Mouse (Mus musculus): Measurements from ENCODE around the gene Tenm2. TPM values are rescaled to one million over a fixed set of nuclear protein-coding genes. Genes with fewer than 3 reads are reported as not detected.

The Tenm2 gene
- total and polyA plus RNA-seq, 3 experiments = not detected

DNA sequence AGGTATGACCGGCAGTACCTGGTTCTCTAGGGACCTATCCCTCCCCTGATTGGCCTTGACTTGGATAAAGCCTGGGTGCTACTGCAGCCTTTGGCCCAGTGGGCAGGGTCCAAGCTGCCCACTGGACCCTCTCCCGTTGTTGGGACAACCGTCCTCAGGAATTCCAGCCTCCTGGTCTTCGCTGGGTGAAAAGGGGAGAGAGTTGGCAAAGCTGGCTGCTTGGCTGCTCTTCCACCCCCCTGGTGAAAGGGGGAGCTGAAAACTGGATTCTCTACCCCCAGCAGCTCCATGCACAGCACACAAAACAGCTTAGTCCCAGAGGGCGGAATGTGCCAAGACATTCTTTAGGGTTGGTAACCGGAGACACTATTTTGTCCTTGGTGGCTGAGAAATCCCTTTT, 1259.3 kb downstream of the Tenm2 start:
- Histone ChIP-seq H3K9ac (ENCODE audit: control insufficient read depth, low read depth, low read length, poor library complexity, severe bottlenecking) (no peak overlapping the region), H3K27ac (ENCODE audit: control insufficient read depth, low read depth, low read length) (no peak overlapping the region), H3K4me1 (ENCODE audit: control insufficient read depth in 1 of 2, insufficient read depth in 2 of 2, low read length in 2 of 2) (no peaks in the 10 kb centered on the region), H3K27me3 (ENCODE audit: control insufficient read depth in 1 of 2, insufficient read depth in 2 of 2, low read length in 2 of 2) (no peaks in the 10 kb centered on the region), H3K4me3 (ENCODE audit: control insufficient read depth in 1 of 2, insufficient read depth in 1 of 2, low read depth in 2 of 2, low read length in 2 of 2) (no peak overlapping the region), H3K36me3 (ENCODE audit: control insufficient read depth in 1 of 2, insufficient read depth in 2 of 2, low read length in 2 of 2) (no peaks in the 10 kb centered on the region), H3K79me2 (ENCODE audit: control insufficient read depth, insufficient read depth, low read length, poor library complexity) (no peaks in the 10 kb centered on the region), H3K9me3 (replicated peaks; ENCODE audit: insufficient read depth, low read length) (no peaks in the 10 kb centered on the region)
- DNase-seq (ENCODE audit: low read depth, low spot score) = no peak
- TF ChIP-seq KAT2A (conservative IDR thresholded peaks at IDR 0.05; ENCODE audit: low read depth, low read length) (no peak), ZKSCAN1 (IDR thresholded peaks at IDR 0.05; ENCODE audit: low read depth, low read length) (no peak), E2F4 (IDR thresholded peaks at IDR 0.05; ENCODE audit: borderline replicate concordance, low read depth, low read length) (no peak), JUND (IDR thresholded peaks at IDR 0.05; ENCODE audit: low read depth, low read length) (no peak), ZC3H11A (IDR thresholded peaks at IDR 0.05; ENCODE audit: low read depth, low read length) (no peak), BHLHE40 (IDR thresholded peaks at IDR 0.05; ENCODE audit: borderline replicate concordance, low read depth, low read length) (no peak), GATA1 (IDR thresholded peaks at IDR 0.05; ENCODE audit: low read depth, low read length) (no peak)

GRCm38 (mm10) chr11:35974632-35975450, 1260.9 kb downstream of the Tenm2 start:
- no peak overlapping the region for H3K4me3 ChIP-seq (ENCODE audit: control insufficient read depth in 1 of 2, insufficient read depth in 1 of 2, low read depth in 2 of 2, low read length in 2 of 2)
- H3K27me3 ChIP-seq (ENCODE audit: control insufficient read depth in 1 of 2, insufficient read depth in 2 of 2, low read length in 2 of 2) = no peaks in the 10 kb centered on the region
- H3K27ac ChIP-seq (ENCODE audit: control insufficient read depth, low read depth, low read length) = no peak overlapping the region
- no peaks in the 10 kb centered on the region for H3K4me1 ChIP-seq (ENCODE audit: control insufficient read depth in 1 of 2, insufficient read depth in 2 of 2, low read length in 2 of 2)
- no peak for DNase-seq (ENCODE audit: low read depth, low spot score)
- no peak overlapping the region for H3K9ac ChIP-seq (ENCODE audit: control insufficient read depth, low read depth, low read length, poor library complexity, severe bottlenecking)
- no peaks in the 10 kb centered on the region for H3K9me3 ChIP-seq (replicated peaks; ENCODE audit: insufficient read depth, low read length)
- TF ChIP-seq TBP (IDR thresholded peaks at IDR 0.05; ENCODE audit: low read depth, low read length) = no peak
- no peak for TF ChIP-seq CTCF (IDR thresholded peaks at IDR 0.05 in 2 of 3, conservative IDR thresholded peaks at IDR 0.05 in 1 of 3; ENCODE audit: control insufficient read depth in 1 of 3, insufficient read depth in 1 of 3, low read depth in 2 of 3, low read length in 3 of 3, poor library complexity in 1 of 3, severe bottlenecking in 1 of 3)
- no peak for TF ChIP-seq HCFC1 (IDR thresholded peaks at IDR 0.05; ENCODE audit: low read depth, low read length)
- no peak for TF ChIP-seq POLR2AphosphoS2 (IDR thresholded peaks at IDR 0.05; ENCODE audit: low read length)
- TF ChIP-seq POLR2A (IDR thresholded peaks at IDR 0.05; ENCODE audit: control insufficient read depth in 1 of 2, insufficient read depth in 1 of 2, low read depth in 1 of 2, low read length in 2 of 2, poor library complexity in 1 of 2) = no peak
- TF ChIP-seq SMC3 (IDR thresholded peaks at IDR 0.05; ENCODE audit: low read depth, low read length) = no peak
- no peak for TF ChIP-seq E2F4 (IDR thresholded peaks at IDR 0.05; ENCODE audit: borderline replicate concordance, low read depth, low read length)
- TF ChIP-seq UBTF (IDR thresholded peaks at IDR 0.05; ENCODE audit: borderline replicate concordance, insufficient read depth, low read depth, low read length) = no peak
- no peak for TF ChIP-seq ZMIZ1 (IDR thresholded peaks at IDR 0.05; ENCODE audit: low read depth, low read length)
- no peak for TF ChIP-seq USF2 (IDR thresholded peaks at IDR 0.05; ENCODE audit: borderline replicate concordance in 1 of 2, insufficient read depth in 1 of 2, low read depth in 1 of 2, low read length in 2 of 2)
- TF ChIP-seq MAFK (IDR thresholded peaks at IDR 0.05; ENCODE audit: borderline replicate concordance, low read depth, low read length) = no peak
- TF ChIP-seq ZNF384 (IDR thresholded peaks at IDR 0.05; ENCODE audit: low read depth, low read length) = no peak
- no peak for TF ChIP-seq SIN3A (IDR thresholded peaks at IDR 0.05; ENCODE audit: low read length)
- no peak for TF ChIP-seq ZKSCAN1 (IDR thresholded peaks at IDR 0.05; ENCODE audit: low read depth, low read length)
- TF ChIP-seq CHD2 (IDR thresholded peaks at IDR 0.05; ENCODE audit: low read length) = no peak
- TF ChIP-seq NELFE (IDR thresholded peaks at IDR 0.05; ENCODE audit: low read depth, low read length) = no peak
- no peak for TF ChIP-seq POLR2AphosphoS5 (IDR thresholded peaks at IDR 0.05; ENCODE audit: borderline replicate concordance, low read depth, low read length)
- no peaks in the 10 kb centered on the region for H3K36me3 ChIP-seq (ENCODE audit: control insufficient read depth in 1 of 2, insufficient read depth in 2 of 2, low read length in 2 of 2)
- H3K79me2 ChIP-seq (ENCODE audit: control insufficient read depth, insufficient read depth, low read length, poor library complexity) = no peaks in the 10 kb centered on the region

All from MEL (cell line).